Mouse (Mus musculus): Measurements from ENCODE around the gene Nectin1. TPM values are rescaled to one million over a fixed set of nuclear protein-coding genes. Genes with fewer than 3 reads are reported as not detected.

Nectin1 gene
- total RNA-seq, 2 experiments from 2014 or later: 112 to 114 TPM

GRCm38 (mm10) chr9:43772460-43772859, 28.7 kb downstream of the Nectin1 start:
- DNase-seq (ENCODE audit: extremely low spot score in 1 of 2, low spot score in 2 of 2): no peak
- no peak for TF ChIP-seq CTCF (IDR thresholded peaks at IDR 0.05)

GRCm38 (mm10) chr9:43773521-43773920, 29.7 kb downstream of the Nectin1 start:
- intact Hi-C loops (cut with DNase I): no loop called here
- H3K4me3 ChIP-seq: no peak overlapping the region
- no peak for TF ChIP-seq CTCF (IDR thresholded peaks at IDR 0.05)
- no peak overlapping the region for H3K27ac ChIP-seq
- no peak for DNase-seq (ENCODE audit: extremely low spot score in 1 of 2, low spot score in 2 of 2)

More at GRCm38 (mm10) chr9:43772460-43772859, 28.7 kb downstream of the Nectin1 start:
- Histone ChIP-seq H3K4me3 (no peak overlapping the region), H3K27ac (no peak overlapping the region)
- intact Hi-C loops (cut with DNase I): no loop called here

- no peak for DNase-seq (ENCODE audit: extremely low spot score in 1 of 2, low spot score in 2 of 2)
- Histone ChIP-seq H3K27ac (no peak overlapping the region), H3K4me3 (no peak overlapping the region)
- TF ChIP-seq CTCF (IDR thresholded peaks at IDR 0.05): no peak
- intact Hi-C loops (cut with DNase I): no loop called here
These were observed 30.6 kb downstream of the Nectin1 start for GRCm38 (mm10) chr9:43774427-43774826.

- DNase-seq (ENCODE audit: extremely low spot score in 1 of 2, low spot score in 2 of 2): no peak
- Histone ChIP-seq H3K4me3 (no peak overlapping the region), H3K27ac (no peak overlapping the region)
- TF ChIP-seq CTCF (IDR thresholded peaks at IDR 0.05): no peak
- intact Hi-C loops (cut with DNase I): no loop called here
These were observed 32.4 kb downstream of the Nectin1 start for GRCm38 (mm10) chr9:43776231-43776630.

DNA sequence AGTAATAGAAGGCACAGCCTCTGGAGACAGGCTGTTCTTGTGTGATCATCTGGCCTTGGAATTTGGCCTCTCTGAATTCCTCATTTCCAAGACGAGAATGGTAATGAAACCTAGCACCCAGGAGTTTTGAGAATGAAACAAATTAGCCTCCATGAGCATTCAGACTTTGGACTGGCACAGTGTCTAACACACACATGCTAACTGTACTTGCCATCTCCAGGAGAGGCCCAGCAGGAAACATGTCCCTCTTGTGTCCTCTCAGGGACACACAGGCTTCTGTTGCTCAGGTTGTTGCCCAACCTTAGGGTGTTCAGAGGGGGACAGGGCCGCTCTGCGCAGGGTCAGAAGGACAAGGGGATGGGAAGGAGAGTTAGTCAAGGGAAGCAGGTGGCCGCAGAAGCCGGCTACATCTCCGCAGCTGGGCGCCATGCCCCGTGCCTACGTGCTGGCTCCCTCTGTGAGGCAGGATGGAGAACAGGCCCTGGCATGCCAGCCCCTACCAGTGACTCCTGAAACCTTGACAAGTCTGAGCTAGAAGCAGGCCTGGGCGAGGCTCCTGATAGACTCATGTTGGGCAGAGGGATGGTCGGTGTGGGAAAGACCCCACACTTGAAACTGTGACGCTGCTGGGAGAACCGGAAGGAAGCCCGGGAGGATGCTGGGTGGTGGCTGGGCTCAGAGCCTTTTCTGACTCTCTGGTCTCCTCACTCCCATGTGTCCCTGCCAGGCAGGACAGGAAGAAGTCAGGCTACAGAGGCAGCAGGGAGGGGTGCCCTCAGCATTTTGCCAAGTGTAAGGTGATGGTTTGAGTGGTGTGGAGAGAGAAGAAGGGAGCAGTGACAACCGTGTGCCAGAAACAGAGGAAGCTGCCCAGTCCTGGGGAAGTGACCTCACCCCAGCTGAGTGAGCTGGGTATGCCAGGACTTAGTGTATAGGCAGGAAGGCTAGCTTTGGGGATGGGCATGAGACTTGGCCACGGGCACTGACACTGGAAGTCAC, 33.9 kb downstream of the Nectin1 start:
- DNase-seq (ENCODE audit: extremely low spot score in 1 of 2, low spot score in 2 of 2): no peak
- TF ChIP-seq CTCF (IDR thresholded peaks at IDR 0.05): no peak
- H3K27ac ChIP-seq: no peak overlapping the region
- intact Hi-C loops (cut with DNase I): no loop called here
- H3K4me3 ChIP-seq: no peak overlapping the region

DNA sequence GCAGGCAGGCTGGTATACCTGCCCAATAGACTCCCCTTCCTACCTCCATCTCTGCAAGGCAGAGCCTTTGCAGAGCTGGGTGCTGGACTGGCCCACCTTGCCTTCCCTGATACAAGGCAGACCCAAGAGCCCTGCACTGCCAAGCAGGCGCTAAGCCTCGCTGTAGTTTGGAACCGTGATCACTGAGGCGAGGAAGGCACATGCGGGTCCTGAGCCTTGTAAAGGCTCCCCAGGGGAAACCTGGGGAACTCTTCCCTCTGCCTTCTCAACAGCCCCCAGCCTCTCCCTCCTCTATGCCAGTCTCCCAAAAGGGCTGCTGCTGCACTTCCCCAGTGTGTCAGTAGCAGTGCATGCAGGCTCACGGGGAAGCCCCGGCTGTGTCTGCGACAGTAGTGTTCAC, 37.1 kb downstream of the Nectin1 start:
- no peak for DNase-seq (ENCODE audit: extremely low spot score in 1 of 2, low spot score in 2 of 2)
- Histone ChIP-seq H3K27ac (no peak overlapping the region), H3K4me3 (no peak overlapping the region)
- intact Hi-C loops (cut with DNase I): no loop called here
- no peak for TF ChIP-seq CTCF (IDR thresholded peaks at IDR 0.05)

GRCm38 (mm10) chr9:43782401-43782800, 38.6 kb downstream of the Nectin1 start:
- intact Hi-C loops (cut with DNase I): no loop called here
- Histone ChIP-seq H3K4me3 (no peak overlapping the region), H3K27ac (no peak overlapping the region)
- no peak for DNase-seq (ENCODE audit: extremely low spot score in 1 of 2, low spot score in 2 of 2)
- no peak for TF ChIP-seq CTCF (IDR thresholded peaks at IDR 0.05)

DNA sequence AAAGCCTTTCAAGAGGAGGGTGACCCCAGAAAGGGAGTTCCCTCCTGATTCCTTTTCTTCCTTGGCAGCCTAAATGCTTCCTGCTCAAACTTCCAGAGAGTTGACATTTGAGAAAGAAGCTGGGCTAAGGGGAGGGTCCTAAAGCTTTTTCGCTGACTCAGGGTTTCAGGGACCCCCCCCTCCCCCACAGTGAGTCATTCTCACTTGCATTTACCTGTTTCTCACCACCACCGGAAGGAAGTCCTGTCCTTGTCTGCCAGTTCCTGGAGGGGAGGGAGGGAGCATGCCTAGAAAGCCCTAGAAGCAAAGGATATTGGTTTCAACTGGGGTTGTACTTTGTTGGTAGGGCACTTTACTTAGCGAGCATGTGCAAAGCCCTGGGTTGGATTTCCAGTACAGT, 40.2 kb downstream of the Nectin1 start:
- Histone ChIP-seq H3K4me3 (no peak overlapping the region), H3K27ac (no peak overlapping the region)
- no peak for TF ChIP-seq CTCF (IDR thresholded peaks at IDR 0.05)
- no peak for DNase-seq (ENCODE audit: extremely low spot score in 1 of 2, low spot score in 2 of 2)
- intact Hi-C loops (cut with DNase I): no loop called here

DNA sequence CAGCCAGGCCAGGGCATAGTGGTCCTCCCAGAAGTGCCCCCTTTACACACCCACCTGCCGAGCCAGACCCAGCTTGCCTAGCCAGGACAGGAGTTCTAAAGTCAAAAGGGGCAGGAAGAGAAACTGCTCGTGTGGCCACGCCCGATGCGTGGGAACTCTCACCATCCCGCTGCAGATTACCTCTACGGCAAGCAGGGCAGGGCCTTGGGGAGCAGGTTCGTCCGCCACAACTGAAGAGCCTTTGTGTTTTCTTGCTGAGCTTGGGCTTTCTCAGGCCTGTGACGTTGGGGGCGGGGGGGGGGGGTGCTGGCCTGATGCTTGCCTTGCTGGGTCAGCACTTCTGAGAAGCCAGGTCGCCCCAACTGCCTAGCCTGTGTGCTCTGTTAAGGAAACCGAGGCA, 41.1 kb downstream of the Nectin1 start:
- H3K27ac ChIP-seq: no peak overlapping the region
- no peak for TF ChIP-seq CTCF (IDR thresholded peaks at IDR 0.05)
- DNase-seq (ENCODE audit: extremely low spot score in 1 of 2, low spot score in 2 of 2): no peak
- intact Hi-C loops (cut with DNase I): no loop called here
- no peak overlapping the region for H3K4me3 ChIP-seq

GRCm38 (mm10) chr9:43787591-43787990, 43.8 kb downstream of the Nectin1 start:
- intact Hi-C loops (cut with DNase I): no loop called here
- DNase-seq (ENCODE audit: extremely low spot score in 1 of 2, low spot score in 2 of 2): no peak
- H3K4me3 ChIP-seq: no peak overlapping the region
- no peak overlapping the region for H3K27ac ChIP-seq
- TF ChIP-seq CTCF (IDR thresholded peaks at IDR 0.05): no peak

- TF ChIP-seq CTCF (IDR thresholded peaks at IDR 0.05): no peak
- Histone ChIP-seq H3K4me3 (no peak overlapping the region), H3K27ac (no peak overlapping the region)
- intact Hi-C loops (cut with DNase I): no loop called here
- no peak for DNase-seq (ENCODE audit: extremely low spot score in 1 of 2, low spot score in 2 of 2)
These were observed 48.9 kb downstream of the Nectin1 start for GRCm38 (mm10) chr9:43792681-43793080.

DNA sequence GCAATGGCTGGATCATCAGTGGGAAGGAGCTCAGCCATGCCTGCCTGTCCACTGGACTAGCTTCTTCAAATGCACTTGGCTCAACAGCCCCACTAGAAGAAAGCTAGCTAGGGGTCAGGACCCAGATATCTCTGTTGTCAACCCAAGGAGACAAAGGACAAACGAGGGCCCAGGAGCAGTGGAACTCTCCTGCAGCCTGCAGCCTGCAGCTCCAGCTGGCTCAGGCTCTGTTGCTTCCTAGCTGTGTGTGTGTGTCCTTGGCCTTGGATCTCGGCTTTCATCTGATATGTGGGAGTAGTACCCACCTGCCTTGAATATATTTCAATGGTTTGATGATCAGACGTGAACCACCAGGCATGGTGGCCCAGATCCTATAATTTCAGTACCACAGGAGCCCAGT, 49.6 kb downstream of the Nectin1 start:
- Histone ChIP-seq H3K27ac (no peak overlapping the region), H3K4me3 (no peak overlapping the region)
- TF ChIP-seq CTCF (IDR thresholded peaks at IDR 0.05): no peak
- no peak for DNase-seq (ENCODE audit: extremely low spot score in 1 of 2, low spot score in 2 of 2)
- intact Hi-C loops (cut with DNase I): no loop called here

- no peak for TF ChIP-seq CTCF (IDR thresholded peaks at IDR 0.05)
- intact Hi-C loops (cut with DNase I): no loop called here
- H3K27ac ChIP-seq: no peak overlapping the region
- H3K4me3 ChIP-seq: no peak overlapping the region
- no peak for DNase-seq (ENCODE audit: extremely low spot score in 1 of 2, low spot score in 2 of 2)
These were observed 52.2 kb downstream of the Nectin1 start for GRCm38 (mm10) chr9:43796031-43796430.
